Mouse (Mus musculus): Measurements from ENCODE around the gene 2010111I01Rik.

Gene 2010111I01Rik

DNA sequence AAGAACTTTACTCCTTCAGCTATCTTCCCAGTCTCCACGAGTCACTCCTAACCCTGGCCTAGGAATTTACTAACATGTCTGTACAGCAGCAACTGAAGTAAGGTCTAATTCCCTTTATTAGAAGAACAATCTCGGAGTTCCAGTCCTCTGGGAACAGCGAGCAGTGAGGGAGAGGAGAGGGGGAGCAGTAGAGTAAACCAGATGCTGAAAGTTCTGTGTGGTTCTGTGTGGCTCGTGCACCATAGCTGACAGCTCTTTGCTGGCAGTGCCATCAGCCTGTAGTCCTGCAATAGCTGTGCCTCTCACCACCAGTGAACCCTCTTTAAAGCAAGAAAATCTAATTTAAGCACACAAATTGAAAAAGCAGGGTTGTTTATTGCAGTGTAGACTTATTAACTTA is 324.5 kb downstream of the 2010111I01Rik start:
- no peak for DNase-seq (ENCODE audit: low spot score in 2 of 2)

DNA sequence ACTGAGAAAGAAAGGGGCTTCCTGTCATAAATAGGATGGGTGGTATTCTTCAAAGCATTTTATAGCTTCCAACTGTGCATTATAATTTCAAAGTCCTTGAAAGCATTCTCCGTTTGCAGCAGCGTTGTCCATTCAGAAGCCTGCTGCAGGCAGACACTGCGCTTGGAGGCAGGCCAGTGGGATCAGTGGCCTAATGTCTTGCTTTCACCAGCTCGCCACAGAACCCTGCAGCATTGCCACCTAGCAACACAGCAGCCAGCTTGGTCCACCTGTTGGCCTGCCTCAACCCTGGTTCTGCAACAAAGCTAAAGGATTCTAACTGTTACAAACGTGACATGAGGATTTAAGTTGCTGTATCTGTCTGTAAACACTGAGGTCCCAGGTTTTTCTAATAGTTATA is 325.0 kb downstream of the 2010111I01Rik start:
- DNase-seq (ENCODE audit: low spot score in 2 of 2) = no peak

DNA sequence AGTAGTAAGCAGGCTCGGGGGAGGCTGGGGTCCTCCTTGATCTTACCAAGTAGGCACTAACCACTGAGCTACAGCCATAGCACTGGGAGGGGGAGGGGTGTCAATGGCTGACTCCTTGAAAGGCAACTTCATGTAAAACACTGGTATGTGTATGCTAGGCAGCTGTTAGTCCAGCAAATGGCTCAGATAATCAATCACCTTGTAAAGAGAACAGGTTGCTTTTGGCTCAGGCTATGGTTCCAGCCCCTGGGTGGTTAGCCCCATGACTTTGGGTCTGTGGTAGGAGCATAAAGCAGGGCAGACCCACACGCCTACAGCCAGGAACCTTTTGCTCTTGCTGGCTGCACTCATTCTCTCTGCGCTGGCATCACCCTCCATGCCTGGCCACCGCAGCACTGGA is 325.4 kb downstream of the 2010111I01Rik start:
- DNase-seq (ENCODE audit: low spot score in 2 of 2) = no peak

DNA sequence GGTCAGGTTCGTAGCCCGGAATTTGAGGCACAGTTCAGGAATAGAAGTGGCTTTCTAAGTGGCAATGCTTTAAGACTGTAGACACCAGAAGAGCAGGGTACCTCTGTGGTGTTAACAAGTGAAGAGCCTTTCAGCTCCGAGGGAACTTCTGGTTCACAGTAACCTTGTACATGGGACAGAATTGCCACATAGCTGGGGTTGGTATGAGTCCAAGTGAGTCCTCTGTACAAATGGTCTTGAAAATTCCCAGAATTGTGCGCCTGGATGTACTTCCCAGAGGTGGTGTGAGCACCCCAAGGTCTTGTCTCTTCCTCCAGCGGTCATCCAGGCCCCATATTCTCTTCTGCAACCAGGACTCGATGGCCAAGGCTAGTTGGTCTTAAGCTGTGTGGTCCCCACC is 326.3 kb downstream of the 2010111I01Rik start:
- DNase-seq (ENCODE audit: low spot score in 2 of 2) = no peak

DNA sequence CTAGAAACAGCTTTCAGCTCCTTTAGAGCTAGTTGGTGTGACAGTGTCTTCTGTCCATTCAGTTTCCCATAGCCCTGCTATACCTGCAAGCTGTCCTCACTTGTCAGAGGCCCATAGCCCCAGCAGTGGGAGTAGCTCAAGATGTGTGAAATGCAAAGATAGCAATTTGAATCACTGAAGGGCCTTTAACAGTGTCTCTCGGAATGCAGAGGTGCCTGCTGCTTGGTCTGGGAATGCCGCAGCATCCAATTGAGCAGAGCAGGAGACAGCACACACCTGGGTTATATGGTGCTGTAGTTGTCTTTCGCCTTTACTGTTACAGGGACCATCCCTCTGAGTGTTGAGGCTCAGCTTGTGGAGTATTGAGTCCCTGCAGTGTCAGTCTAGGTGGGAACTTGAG is 329.0 kb downstream of the 2010111I01Rik start:
- DNase-seq (ENCODE audit: low spot score in 2 of 2) = no peak

DNA sequence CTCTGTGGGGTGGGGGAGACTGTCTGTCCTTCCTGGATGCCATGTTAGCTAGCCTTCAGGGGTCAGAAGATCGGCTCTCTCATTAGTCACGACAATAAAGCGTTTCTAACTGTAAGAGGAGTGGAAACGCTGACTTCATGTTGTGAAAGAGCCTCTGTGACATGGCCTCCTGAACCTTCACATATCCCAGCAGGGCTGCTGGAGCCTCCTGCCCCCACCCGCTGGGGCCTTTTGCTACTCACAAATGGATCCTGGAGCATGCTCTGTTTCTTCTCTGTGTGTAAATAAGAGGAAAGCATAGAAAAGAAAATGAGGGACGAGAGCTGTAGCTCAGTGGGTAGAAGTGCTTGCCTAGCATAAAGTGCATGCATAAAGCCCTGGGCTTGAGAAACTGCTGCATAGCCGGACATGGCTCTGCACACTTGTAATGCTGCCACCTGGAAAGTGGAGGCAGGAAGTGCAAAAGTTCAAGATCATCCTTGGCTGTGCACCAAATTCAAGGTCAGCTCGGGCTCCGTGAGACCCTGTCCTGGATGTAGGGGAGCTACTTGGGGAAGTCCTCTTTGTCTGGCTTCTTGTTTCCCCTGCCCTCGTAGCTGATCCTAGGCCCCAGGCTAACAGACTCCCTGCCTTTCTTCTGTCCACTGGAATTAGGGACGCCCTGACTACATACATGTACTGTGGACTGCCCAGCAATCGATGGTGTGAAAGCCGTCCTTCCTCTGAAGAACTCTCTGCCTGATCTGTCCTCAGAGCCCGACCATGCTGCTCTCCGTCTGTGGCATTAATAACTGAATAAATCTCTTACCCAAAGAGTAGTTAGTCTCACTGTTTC is 329.9 kb downstream of the 2010111I01Rik start:
- DNase-seq (ENCODE audit: low spot score in 2 of 2) = no peak

DNA sequence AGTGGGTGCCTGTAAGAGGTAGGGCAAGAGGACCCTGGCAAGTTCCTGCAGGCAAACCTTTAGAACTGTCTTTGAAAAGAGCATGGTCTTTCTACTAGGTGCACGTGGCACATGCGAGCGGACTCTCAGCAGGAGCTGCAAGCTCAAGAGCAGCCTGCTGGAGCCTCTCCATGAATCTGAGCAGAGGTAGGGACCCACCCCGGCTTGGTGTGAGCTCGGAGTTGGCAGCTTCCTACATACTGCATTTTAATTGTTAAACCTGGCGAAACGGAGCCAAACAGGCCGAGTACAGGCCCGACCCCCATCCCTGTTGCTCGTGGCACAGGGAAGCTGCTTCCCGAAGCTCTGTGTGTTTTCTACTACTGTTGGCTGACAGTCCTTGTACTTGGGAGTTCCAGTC is 331.6 kb downstream of the 2010111I01Rik start:
- DNase-seq (ENCODE audit: low spot score in 2 of 2) = no peak

DNA sequence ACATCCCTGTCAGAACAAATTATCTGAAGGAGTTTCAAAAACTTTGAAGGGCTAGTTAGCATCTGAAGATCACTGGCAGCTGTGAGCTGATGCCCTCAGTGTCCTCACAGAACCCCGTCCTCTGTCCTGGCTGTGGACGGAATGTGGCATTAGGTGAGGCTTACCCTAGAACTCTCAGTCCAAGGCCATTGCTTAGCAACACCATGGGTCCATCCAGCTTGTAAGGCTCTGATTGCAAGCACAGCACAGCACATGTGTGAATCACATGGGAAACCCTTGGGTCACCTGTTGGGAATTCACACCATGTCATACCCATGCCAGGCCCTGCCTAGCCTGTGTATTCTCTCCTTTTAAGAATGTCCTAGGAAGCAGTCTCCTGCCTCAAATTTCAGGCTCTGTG is 332.3 kb downstream of the 2010111I01Rik start:
- DNase-seq (ENCODE audit: low spot score in 2 of 2) = no peak

DNA sequence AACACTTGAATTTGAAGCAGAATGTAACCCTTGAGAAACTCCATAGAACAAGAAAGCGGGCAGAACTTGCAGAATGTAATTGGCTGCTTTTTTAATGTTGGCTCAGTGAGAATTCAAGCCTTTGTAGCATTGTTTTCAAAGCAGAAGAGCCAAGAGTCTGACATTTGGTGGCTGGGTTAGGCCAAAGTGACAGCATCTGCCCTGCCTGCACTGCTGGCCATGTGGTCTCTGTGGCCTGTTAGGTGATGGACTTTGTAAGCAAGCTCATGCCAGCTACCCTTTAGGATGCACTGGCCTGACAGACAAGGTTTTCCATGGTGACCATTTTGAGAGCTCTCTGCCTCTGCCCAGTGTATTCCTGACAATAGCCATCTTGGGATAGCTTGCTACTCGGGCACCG is 333.2 kb downstream of the 2010111I01Rik start:
- DNase-seq (ENCODE audit: low spot score in 2 of 2) = no peak

DNA sequence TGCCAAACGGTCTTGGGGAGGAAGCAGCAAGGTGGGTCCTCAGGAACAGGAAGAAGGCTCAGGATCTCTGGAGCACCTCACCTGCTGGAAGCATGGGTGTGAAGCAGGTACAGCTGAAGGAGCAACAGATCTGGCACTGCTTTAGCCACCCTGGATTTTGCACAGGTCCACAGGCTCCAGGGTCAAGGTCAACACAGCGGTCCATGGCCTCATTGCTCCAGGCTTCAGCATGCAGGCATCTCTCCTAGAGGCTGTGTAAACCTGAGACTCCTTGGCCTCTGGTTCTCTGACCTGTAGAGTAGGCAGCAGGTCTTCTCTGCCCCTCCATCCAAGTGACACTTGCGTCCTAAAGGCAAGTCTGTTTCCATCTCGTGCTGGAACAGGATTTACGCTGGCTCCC is 334.2 kb downstream of the 2010111I01Rik start:
- no peak for DNase-seq (ENCODE audit: low spot score in 2 of 2)

DNA sequence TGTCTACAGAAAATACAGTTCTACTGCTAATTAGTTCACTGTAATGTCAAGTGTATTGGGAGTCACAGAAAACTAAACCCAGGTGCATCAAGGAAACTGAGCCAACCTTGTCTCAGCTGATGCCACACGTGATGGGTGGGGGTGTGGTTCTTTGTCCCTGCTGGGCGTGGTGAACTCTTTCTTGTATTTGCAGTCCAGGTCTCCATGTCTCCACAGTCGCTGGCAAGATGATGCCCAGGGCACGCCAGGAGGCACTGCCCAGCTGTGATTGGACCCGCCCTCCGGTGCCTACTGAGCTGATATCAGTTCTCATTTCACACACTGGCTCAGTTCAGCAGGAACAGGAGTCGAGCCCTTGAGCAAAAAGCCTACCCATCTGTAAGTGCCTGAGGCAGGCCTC is 336.2 kb downstream of the 2010111I01Rik start:
- DNase-seq (ENCODE audit: low spot score in 2 of 2) = no peak

DNA sequence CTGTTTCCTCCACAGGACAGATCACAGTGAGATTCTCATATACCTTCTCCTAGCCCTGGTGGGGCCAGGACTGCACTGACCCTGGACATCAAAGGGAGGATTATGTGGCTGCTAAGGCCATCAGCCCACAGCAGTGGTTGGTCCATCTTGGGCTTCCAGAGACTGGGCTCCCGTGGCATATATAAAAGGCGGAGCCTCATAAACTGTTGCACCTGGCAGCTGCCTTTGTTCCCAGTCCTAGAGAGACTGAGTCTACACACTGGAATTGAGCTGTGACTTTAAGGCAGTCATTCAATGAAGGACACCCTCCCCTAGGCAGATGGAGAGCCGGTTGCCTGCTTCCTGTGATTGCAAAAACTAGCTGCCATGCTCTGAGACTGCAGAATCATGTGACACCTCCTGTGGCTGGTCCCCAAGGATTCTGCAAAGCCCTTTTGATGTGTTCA is 337.1 kb downstream of the 2010111I01Rik start:
- no peak for DNase-seq (ENCODE audit: low spot score in 2 of 2)

DNA sequence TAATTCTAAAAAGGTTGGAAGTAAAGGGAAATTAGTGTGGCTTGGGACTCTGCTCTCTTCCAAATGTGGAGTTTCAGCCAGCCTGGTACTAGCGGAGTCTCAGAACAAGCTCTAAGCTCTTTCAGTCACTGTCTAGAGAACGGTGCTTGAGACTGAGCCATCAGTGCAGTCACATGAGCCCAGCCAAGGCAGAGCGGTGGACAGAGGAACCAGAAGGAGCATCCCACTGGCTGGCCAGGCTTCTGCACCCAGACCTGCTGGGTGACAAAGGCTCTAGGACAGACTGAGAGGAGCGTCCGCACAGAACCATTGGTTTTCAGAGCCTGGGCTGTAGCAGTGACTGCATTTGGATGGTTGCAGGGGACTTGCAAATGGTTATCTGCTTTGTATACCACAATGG is 337.7 kb downstream of the 2010111I01Rik start:
- DNase-seq (ENCODE audit: low spot score in 2 of 2) = no peak

DNA sequence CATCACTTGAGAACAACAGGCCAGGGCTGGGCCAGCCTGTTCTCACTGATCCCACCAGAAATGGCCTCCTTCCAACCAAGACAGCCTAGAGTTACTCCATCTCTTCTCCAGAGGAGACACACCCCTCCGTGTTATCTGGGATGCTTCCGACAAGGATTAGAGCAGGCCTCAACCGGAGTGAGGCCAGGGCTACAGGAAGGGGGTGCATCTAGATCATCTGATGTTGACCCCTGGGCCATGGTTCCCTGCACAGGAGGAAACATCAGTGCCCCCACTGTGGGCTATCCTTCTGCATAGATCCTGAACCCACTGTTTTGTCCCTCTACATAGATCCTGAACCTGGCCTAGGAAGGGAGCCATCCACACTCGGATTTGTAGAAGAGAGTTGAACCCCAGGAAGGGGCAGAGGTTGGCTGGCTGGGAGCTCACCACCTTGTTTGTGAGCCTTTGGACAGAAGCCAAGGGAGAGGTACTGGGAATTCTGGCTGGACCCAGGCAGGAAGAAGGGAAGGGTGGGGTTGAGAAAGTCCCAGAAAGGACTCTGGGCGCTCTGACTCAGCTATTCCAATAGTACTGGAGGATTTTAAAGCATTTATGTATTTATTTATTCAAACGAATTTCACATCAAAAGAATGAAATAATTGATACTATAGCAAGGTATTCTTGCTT is 339.6 kb downstream of the 2010111I01Rik start:
- no peak for DNase-seq (ENCODE audit: low spot score in 2 of 2)

DNA sequence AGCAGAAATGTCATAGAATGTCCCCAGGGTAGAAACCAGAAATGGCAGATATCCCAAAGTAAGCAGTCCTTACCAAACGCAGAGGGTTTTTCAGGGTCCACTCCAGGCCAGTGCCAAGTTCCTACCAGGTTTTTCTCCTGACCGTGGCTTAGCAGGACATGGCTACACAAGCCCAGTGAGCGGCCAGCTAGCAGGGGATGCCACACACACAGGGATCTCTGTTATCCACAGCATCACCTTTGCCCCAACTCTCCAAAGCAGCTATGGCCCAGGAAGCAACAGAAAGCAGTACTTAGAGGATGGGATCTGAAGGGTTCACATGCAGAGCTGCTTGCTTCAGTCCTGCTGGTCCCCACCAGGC is 340.1 kb downstream of the 2010111I01Rik start:
- no peak for DNase-seq (ENCODE audit: low spot score in 2 of 2)

DNA sequence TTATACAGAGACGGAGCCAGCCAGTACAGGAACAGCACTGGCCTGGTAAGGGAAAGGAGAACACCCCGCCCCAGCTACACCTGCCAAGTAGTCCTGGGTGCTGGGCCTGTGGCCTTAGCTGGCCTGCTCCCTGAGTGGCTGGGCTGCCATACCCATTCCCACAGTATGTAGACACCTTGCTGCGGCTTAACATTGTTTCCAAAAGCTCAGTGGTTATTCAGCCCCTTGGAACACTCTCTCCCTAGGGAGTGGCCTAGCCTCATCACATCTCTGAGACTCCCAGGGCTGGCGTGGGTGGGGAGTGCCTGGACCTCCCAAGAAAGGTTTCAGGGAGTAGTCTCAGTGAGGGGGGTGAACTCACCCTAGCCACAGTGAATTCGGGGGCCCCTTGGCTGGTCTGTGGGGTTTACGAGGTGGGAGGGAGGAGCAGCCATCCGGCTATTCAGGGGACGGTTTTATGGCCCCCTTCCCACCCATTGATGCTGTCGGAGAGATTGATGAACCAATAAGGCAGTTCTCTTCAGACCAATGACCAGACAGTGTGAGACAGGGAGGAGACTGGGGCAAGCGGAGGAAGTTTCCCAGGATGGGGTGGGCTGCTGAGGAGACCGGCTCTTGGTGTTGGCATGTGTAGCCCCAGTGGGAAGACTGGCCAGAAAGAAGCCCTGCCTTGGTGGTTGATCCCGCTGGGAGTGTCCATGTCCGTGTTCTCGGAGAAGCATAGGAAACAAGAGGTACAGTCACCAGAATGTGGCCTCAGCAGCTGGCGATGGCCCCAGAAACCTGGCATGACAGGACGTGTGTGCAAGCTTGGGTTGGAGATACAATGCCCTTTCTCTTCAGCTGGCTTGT is 340.7 kb downstream of the 2010111I01Rik start:
- no peak for DNase-seq (ENCODE audit: low spot score in 2 of 2)

DNA sequence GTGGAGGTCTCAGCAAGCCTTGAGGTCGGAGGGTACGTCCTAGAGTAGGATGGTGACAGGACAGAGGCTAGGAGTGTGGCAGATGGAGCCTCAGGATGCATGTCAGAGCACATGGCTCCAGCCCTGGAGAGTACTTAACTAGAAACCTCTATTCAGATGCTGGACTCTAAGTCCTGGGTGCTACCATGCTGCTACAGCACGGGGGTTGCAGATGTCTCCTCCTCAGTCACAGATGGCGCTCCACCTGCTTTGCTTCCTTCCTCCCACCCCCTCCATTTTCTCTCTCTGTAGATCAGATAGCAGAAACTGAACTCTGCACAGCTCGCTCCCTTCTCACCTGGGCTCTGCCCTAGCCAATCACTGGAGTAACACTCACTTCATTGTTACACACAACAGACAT is 342.1 kb downstream of the 2010111I01Rik start:
- DNase-seq (ENCODE audit: low spot score in 2 of 2) = peak in 1 of 2 experiments; percentile 57

DNA sequence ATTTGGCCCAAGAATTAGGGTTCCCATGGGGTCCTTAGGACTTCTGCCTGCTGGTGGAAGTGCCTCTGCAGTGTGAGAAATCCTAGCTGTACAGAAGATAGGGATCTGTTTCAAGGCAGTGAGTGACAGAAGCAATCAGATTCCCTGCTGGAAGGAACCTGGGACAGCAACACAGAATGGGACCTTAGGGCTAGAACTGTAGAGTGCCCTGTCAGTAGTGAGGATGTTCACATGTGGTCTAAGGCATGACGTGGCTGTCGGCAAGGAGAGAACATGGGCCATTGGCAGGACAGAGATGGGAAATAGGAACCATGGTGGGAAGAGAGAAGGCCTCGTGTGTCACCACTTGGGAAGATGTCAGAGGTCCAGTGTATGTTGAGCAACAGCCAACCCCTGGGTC is 344.9 kb downstream of the 2010111I01Rik start:
- no peak for DNase-seq (ENCODE audit: low spot score in 2 of 2)

DNA sequence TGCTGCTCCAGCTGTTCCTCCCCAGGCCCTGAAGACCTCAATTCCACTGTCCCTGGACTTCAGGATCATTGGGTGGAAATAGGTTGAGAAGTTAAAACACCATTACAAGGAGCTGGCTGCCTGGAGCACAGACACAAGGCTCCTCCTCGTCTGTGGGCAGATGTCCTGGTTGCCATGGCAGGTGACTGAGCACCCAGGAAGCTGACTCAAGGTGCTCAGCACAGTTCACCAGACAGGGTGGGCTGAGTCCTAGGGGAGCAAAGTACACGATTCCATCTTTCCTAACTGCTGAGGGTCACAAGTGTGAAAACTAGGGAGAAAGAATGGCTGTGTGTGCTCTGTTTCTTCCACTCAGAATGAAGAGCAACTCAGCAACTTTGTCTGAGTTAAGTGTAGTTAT is 346.5 kb downstream of the 2010111I01Rik start:
- DNase-seq (ENCODE audit: low spot score in 2 of 2) = no peak

DNA sequence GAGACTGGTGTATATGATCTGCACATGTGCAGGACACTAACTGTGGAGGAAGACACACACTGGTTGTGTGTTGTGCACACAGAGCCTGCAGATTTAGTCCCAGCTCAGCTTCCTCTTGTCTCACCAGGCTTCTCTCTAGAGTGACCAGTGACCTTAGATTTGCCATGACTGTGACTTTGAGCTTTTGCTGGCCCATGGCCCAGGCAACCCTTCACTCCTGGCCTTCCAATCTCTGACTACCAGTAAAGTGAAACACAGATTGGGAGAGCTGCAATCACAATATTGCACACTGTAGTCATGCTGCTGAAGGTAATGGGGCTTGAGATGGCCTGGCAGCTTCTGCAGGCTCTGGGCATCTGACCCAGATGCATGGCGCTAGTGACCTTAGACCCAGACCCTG is 348.6 kb downstream of the 2010111I01Rik start:
- DNase-seq (ENCODE audit: low spot score in 2 of 2) = no peak

DNA sequence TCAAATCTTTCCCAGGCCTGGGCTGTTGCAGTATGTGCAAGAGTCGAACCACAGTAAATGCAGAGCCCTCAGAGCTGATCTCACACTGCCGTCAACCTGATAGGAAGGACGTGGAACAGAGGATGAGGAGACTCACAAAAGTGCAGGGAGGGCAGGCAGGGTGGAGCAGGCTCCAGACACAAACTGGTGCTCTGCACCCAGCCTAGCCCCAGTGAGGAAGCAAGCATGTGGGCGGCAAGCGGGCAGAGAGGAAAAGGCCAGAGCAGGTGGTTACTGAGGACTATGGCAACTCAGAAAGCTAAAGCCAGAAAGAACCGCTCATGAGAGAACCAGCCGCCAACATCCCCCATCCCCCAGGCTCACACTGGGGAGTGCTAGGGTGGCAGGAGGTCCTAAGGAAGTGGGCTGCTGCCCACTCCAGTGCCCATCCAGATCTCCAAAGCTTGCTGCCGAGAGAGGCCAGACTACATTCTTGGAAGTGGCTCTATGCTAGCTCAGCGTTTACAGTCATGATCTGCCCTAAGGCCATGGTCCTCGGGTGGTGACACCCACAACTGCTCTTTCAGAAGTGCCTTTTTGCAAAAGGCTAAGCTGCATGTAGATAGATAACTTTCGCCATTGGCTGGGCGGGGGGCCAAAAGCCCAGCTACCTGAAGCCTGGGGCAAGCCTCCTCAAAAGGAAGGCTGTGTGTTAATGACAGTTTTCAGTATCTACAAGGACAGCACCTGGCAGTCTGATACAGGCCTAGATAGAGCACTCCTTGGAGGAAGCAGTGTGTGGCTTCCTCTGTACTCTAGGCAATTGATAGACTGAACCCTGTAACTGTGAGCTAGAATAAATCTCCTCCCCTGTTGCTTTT is 349.3 kb downstream of the 2010111I01Rik start:
- no peak for DNase-seq (ENCODE audit: low spot score in 2 of 2)

DNA sequence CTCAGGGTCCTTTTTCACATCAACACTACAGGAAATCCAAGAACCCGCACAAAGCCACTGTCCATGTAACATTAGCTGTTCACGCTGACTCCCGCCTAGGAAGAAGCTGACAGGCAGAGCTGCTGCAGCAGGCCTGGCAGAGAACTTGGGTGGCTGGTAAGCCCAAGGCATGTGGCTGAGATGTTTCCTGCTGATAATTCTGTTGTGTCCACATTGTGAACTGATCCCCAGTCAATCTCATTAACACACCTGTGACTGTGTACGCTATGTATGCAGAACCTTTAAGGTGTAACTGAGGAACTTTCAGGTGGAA is 349.9 kb downstream of the 2010111I01Rik start:
- DNase-seq (ENCODE audit: low spot score in 2 of 2) = no peak
